Mouse (Mus musculus): ENCODE data around the gene 4930518I15Rik. TPM values are rescaled to one million over a fixed set of nuclear protein-coding genes. Genes with fewer than 3 reads are reported as not detected.

The 4930518I15Rik gene
- polyA plus RNA-seq, 1 experiment from 2014 or later = 2.4 TPM

DNA sequence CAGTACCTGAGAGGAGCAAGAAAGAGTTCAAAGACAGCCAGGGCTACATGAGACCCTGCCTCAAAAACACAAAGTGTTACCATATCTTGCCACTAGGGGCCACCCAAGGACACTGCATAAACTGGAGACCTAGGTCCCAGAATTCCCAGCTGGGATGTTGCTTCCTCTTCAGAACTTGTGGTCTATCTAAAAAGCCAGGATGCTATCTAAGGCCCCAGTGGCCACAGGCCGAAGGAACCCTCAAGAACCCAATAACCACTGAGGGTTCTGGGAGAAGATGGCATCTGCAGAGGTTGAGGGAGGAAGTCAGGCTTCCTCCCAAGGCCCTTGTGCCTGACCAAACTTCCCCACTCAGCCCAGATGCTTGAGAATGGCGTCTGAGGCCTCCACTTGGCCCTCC is 48.2 kb downstream of the 4930518I15Rik start:
- TF ChIP-seq EP300 (optimal IDR thresholded peaks at IDR 0.05) = no peak
- peak; percentile 92 for TF ChIP-seq CTCF (IDR thresholded peaks at IDR 0.05; ENCODE audit: low read depth)
- DNase-seq (ENCODE audit: low spot score) (peak; percentile 50), ATAC-seq (ENCODE audit: low FRiP score, low TSS enrichment) (peak; percentile 45; the same call in 1 of the 2 replicates)
- no peaks in the 10 kb centered on the region for H3K9me3 ChIP-seq (ENCODE audit: control insufficient read depth, low read length)
- H3K27me3 ChIP-seq (ENCODE audit: control insufficient read depth, insufficient read depth, low read length) = no peaks in the 10 kb centered on the region
- no peak overlapping the region for H3K9ac ChIP-seq (ENCODE audit: low read length)
- WGBS = 61% methylated on average over 2 of the region's 2 CpGs
- H3K36me3 ChIP-seq (ENCODE audit: control insufficient read depth, insufficient read depth, low read length) = no peaks in the 10 kb centered on the region
- H3K27ac ChIP-seq (replicated peaks) = no peak overlapping the region
- H3K4me3 ChIP-seq (ENCODE audit: low read depth, low read length) = no peak overlapping the region
- no peaks in the 10 kb centered on the region for H3K4me1 ChIP-seq (replicated peaks; ENCODE audit: control insufficient read depth, insufficient read depth)
- H3K4me2 ChIP-seq (replicated peaks; ENCODE audit: low read depth) = no peak overlapping the region

DNA sequence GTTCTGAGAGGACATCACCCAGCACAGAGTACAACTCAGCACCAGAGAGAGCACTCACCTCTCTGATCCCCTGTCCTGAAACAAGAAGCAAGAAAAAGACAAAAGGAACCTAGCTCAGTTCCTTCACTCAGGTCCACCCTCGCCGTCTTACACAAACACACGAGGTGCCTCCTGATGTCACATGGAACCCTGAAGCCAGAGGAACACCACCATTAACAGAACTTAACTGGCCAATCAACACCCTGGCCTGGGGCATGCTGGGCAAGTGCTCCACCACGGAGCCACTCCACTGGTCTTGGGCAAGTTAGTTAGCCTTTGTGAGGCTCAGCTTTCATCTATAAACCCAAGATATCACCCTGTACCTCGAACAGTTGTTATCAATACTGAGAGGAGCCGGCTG is 50.9 kb downstream of the 4930518I15Rik start:
- Histone ChIP-seq H3K27me3 (ENCODE audit: control insufficient read depth, insufficient read depth, low read length) (no peaks in the 10 kb centered on the region), H3K9ac (ENCODE audit: low read length) (no peak overlapping the region), H3K27ac (replicated peaks) (no peak overlapping the region), H3K4me2 (replicated peaks; ENCODE audit: low read depth) (no peak overlapping the region), H3K4me3 (ENCODE audit: low read depth, low read length) (no peak overlapping the region), H3K36me3 (ENCODE audit: control insufficient read depth, insufficient read depth, low read length) (no peaks in the 10 kb centered on the region), H3K9me3 (ENCODE audit: control insufficient read depth, low read length) (no peaks in the 10 kb centered on the region), H3K4me1 (replicated peaks; ENCODE audit: control insufficient read depth, insufficient read depth) (no peaks in the 10 kb centered on the region)
- 55% methylated on average over 6 of the region's 6 CpGs for WGBS
- no peak for TF ChIP-seq CTCF (IDR thresholded peaks at IDR 0.05; ENCODE audit: low read depth)
- ATAC-seq (ENCODE audit: low FRiP score, low TSS enrichment) = no peak
- DNase-seq (ENCODE audit: low spot score) = no peak

Other genes starting within 250 kb of the 4930518I15Rik start
- 50.7 and 59.0 TPM in 2 replicates for gene Dlgap4, start 244.2 kb downstream of the 4930518I15Rik start, polyA plus RNA-seq (2015; fragmentation: Nextera tagmentation; extraction: Ambion mirVana)
- gene Myl9, start 82.5 kb downstream of the 4930518I15Rik start, polyA plus RNA-seq (2015; fragmentation: Nextera tagmentation; extraction: Ambion mirVana) = 2,268 and 2,333 TPM in 2 replicates
- gene Tgif2, start 17.9 kb downstream of the 4930518I15Rik start, polyA plus RNA-seq (2015; fragmentation: Nextera tagmentation; extraction: Ambion mirVana) = 11.9 and 13.3 TPM in 2 replicates
- 221 and 227 TPM in 2 replicates for gene Rab5if, start 5.2 kb upstream of the 4930518I15Rik start, polyA plus RNA-seq (2015; fragmentation: Nextera tagmentation; extraction: Ambion mirVana)
- 0.10 and 0.17 TPM in 2 replicates for gene Sla2, start 29.2 kb upstream of the 4930518I15Rik start, polyA plus RNA-seq (2015; fragmentation: Nextera tagmentation; extraction: Ambion mirVana)
- gene Ndrg3, start 134.1 kb upstream of the 4930518I15Rik start, polyA plus RNA-seq (2015; fragmentation: Nextera tagmentation; extraction: Ambion mirVana) = 21.1 and 22.4 TPM in 2 replicates
- gene Dsn1, start 149.2 kb upstream of the 4930518I15Rik start, polyA plus RNA-seq (2015; fragmentation: Nextera tagmentation; extraction: Ambion mirVana) = 7.9 and 8.6 TPM in 2 replicates
- 0.65 and 0.86 TPM in 2 replicates for gene Soga1, start 221.3 kb upstream of the 4930518I15Rik start, polyA plus RNA-seq (2015; fragmentation: Nextera tagmentation; extraction: Ambion mirVana)
- gene Tldc2, start 229.1 kb upstream of the 4930518I15Rik start, polyA plus RNA-seq (2015; fragmentation: Nextera tagmentation; extraction: Ambion mirVana) = not detected in 2 replicates